Mouse (Mus musculus): ENCODE results near the gene Fto.

DNA sequence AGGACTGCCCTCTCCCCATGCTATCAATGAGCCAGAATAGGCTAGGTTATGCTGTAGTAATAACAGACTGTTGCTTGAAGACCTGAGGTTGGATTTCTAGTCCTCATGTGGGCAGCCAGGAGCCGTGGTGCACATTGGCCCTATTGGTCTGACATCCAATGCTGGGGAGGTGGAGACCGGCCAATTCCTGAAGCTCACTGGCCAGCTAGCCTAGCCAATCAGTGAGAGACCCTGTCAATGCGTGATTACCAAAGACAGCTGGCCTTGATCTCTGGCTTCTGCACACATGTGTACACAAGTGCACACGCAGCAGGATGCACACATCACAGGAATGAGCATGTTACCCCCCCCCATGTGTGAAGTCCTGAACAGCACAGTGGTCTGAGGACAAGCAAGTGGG lies 94.6 kb downstream of the Fto start:
- no peak for TF ChIP-seq POLR2A (IDR thresholded peaks at IDR 0.05; ENCODE audit: borderline replicate concordance, extremely low read depth, insufficient read depth, insufficient read length, poor library complexity, severe bottlenecking)
- TF ChIP-seq CTCF (IDR thresholded peaks at IDR 0.05; ENCODE audit: borderline replicate concordance, extremely low read depth, insufficient read depth, insufficient read length), result no peak

All from brain, embryonic 14.5 days (tissue).